Mouse (Mus musculus) erythroid progenitor cell, adult 5-6 weeks (primary cell): ENCODE results near the gene Gm11937. TPM values are rescaled to one million over a fixed set of nuclear protein-coding genes. Genes with fewer than 3 reads are reported as not detected.
"Not testable (repeated sequence)": the region's sequence is repeated elsewhere in the genome, so short reads cannot be mapped to it uniquely, and the experiment has no call there.

Experiments
- ATAC-seq: replicated peaks from 2 replicates; pipeline ENCODE4 v1.8.0; 2016; ENCODE audit warnings: moderate number of reproducible peaks, mild to moderate bottlenecking, moderate TSS enrichment, inconsistent platforms; ENCODE audit not compliant: poor library complexity, low FRiP score, severe bottlenecking
- total RNA-seq, 2 experiments: library from RNA; stranded (forward) in 1 of 2; stranded (reverse) in 1 of 2; fragments of 150-400 nt in 1 of 2; fragments of 186-747, 209-891 nt in 1 of 2; gene quantifications; 2 replicates each; pipeline versions ENCODE4 v1.2.3 to v1.2.4; 2015 to 2017; ENCODE audit warnings: low replicate concordance in 2 of 2

The Gm11937 gene
- not detected in 2 replicates for total RNA-seq (2015; ENCODE audit: low replicate concordance)
- not detected in 2 replicates for total RNA-seq (2017; ENCODE audit: low replicate concordance)

DNA sequence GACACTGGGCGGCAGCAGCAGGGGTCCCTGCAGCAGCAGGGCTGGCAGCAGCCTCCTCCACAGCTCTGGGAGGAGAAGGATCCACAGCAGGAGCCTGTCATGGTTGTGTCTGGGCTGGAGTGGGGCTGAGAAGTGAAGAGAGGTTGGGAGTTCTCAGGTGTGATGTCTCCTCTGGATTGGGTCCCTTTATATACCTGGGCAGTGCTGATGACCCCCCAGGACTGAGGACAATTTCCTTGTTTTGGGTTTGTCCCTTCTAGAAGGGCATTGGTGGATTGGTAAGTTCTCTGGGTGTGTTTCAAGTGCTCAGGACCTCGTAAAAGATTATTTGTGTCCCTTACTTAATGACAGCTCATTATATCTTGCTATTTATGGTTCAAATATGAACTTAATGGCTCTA, at the start of gene Gm11937:
Gm11937 (minus strand) TSS at position 101 of the 400 bp plus-strand sequence.
- not testable (repeated sequence) for ATAC-seq

DNA sequence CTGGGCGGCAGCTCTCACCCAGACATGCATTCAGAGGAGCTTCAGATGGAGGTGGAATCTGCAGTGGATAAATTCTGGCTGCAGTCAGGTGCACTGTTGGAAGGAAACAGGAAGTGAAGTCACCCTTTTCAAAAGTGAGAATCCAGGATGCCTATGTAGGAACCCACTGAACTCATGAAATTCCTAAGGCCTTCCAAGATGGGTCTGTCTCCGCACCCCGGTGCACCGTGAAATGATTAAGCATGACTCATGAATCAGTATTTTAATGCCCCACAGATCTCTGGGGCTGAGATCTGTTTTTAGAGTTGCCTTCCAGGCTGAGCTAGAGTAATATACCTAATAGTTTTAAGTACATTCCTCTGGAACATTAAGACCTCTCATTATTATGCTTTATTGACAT, 49.3 kb upstream of the Gm11937 start:
- no peak for ATAC-seq

DNA sequence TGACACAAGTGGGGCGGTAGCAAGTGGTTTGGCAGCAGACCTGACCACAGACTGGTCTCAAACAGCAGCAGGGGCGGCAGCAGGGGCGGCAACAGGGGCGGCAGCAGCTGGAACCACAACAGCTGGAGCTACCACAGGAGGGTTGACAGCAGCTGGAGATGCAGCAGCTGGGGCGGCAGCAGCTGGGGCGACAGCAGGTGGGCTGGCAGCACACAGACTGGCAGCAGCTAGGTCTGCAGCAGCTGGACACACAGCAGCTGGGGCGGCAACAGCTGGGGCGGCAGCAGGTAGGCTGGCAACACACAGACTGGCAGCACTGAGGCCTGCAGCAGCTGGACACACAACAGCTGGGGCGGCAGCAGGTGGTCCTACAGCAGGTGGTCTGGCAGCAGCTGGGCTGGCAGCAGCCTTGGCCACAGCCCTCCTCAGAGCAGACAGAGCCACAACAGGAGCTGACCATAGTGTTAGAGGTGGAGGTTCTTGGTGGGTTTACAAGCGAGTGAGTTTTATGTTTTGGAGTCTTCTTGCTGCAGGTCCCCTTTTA, 48.5 kb upstream of the Gm11937 start, which contains the start of gene Gm11563:
Gm11563 (minus strand) TSS at position 494 of the 544 bp plus-strand sequence.
- ATAC-seq, result not testable (repeated sequence)

- no peak for ATAC-seq
These were observed 47.1 kb upstream of the Gm11937 start for GRCm38 (mm10) chr11:99657051-99657450.

- no peak for ATAC-seq
These were observed 40.1 kb upstream of the Gm11937 start, which contains the start of gene Gm11555 for GRCm38 (mm10) chr11:99650136-99650535. Gm11555 (minus strand) TSS chr11:99650236.

GRCm38 (mm10) chr11:99646444-99646843, 36.5 kb upstream of the Gm11937 start:
- no peak for ATAC-seq

- no peak for ATAC-seq
These were observed 34.4 kb upstream of the Gm11937 start for GRCm38 (mm10) chr11:99644351-99644750.

GRCm38 (mm10) chr11:99643635-99644139, 33.7 kb upstream of the Gm11937 start, which contains the start of gene Krtap4-7:
Krtap4-7 (minus strand) TSS chr11:99644089.
- ATAC-seq, result not testable (repeated sequence)

- ATAC-seq, result no peak
These were observed 30.9 kb upstream of the Gm11937 start for GRCm38 (mm10) chr11:99640926-99641325.

DNA sequence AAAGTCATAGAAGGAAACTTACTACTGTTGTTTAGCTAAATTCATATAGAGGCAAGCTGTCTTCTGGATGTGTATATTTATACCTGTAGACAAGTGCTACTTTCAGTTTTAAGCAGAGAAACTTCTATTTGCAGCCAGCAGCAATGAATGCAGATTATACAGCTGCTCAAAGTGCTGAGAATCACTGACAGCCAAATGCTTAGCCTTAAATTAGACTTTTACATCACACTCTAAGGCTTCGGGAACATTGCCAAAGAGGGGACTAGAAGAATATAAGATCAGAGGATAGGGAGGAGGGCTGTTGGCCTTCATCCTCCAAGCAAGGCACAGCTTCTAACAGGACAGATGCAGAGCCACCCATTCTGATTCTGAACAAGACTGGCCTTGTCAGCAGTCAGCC, 27.1 kb upstream of the Gm11937 start:
- no peak for ATAC-seq

- no peak for ATAC-seq
These were observed 24.7 kb upstream of the Gm11937 start, which contains the start of gene Krtap4-2 for GRCm38 (mm10) chr11:99634653-99635134. Krtap4-2 (minus strand) TSS chr11:99635084.

DNA sequence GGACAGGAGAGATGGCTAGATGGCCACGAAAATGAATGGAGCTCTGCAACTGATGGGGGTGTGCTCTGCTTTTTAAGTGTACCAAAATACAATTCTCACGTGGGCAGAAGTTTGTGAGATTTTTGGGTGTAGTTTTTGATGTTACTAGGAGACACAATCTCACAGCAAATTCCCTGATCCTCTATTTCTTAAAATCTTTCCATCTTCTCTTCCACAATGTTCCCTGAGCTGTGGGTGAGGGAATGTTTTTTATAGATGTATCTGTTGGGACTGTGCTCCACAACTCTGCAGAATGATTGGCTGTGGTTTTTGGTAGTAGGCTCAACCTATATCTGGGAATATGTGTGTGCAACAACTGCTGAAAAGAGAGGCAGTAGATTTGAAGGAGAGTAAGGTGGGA, 23.3 kb upstream of the Gm11937 start:
- no peak for ATAC-seq

DNA sequence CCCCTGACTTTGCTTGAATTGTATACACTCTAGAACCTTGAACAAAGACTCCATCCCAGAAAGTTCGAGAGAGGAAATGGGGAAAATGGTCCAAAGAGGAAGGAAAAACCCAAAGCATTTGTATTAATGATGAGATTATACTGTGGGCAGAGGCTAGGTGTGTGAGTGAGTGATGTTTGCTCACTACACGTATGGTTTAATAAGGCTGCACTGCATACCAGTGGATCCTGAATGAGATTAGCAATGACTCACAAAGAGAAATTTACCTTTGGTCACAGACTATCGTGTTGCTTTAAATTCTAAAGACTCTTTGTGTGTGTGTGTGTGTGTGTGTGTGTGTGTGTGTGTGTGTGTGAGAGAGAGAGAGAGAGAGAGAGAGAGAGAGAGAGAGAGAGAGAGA, 20.9 kb upstream of the Gm11937 start:
- ATAC-seq, result no peak

DNA sequence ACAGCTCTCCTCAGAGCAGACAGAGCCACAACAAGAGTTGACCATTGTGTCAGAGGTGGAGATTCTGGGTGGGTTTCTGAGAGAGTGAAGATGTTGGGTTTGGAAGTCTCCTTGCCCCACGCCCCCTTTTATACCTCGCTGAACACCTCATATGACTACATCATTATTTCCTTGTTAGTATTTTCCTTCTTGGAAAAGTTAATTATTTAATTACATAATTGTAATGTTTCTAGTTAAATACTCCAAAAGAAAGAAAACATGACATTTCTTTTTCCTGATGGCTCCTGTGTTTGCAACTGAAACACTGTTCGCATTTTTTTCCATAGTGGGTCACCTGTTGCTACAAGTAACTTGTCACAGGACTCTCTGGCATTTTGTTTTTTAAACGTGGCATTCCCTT, 18.1 kb upstream of the Gm11937 start, which contains the start of gene Krtap4-1:
Krtap4-1 (minus strand) TSS at position 101 of the 400 bp plus-strand sequence.
- no peak for ATAC-seq

DNA sequence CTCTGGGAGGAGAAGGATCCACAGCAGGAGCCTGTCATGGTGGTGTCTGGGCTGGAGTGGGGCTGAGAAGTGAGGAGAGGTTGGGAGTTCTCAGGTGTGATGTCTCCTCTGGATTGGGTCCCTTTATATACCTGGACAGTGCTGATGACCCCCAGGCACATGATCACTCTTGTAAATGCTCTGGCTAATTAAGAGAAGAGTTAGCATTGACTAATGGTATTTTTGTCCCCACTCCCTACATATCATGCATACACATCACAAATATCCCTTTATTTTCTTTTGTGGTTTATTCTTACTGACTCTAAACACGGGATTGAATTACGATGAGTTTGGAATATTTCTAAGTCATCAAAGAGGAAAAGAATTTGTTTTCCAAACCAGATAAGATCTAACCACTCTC, 10.3 kb upstream of the Gm11937 start, which contains the start of gene Gm11562:
Gm11562 (minus strand) TSS at position 101 of the 400 bp plus-strand sequence.
- ATAC-seq, result no peak

DNA sequence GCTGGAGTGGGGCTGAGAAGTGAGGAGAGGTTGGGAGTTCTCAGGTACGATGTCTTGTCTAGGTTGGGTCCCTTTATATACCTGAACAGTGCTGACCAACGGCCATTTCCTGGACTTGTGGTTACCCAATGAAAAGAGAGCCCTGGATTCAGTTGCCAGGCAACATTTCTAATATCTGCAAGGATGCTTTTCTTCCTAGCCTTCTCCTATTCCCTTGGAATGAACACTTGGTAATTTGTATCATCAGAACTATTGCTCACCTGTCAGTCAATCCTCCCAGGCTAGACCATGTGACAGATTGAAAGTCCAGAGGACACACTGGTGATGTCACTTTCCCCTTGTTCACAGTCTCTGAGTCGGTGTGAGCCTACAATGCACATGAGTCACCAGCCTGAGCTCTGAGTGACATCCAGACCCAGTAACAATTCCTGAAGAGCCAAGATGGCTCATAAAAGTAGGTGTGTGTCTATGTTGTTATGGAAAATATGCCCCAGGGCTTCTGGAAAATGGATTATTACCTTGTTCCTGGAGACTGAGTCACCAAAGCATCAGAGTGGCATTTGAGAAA, 4.9 kb upstream of the Gm11937 start, which contains the start of gene Krtap2-4:
Krtap2-4 (minus strand) TSS at position 51 of the 568 bp plus-strand sequence.
- no peak for ATAC-seq

DNA sequence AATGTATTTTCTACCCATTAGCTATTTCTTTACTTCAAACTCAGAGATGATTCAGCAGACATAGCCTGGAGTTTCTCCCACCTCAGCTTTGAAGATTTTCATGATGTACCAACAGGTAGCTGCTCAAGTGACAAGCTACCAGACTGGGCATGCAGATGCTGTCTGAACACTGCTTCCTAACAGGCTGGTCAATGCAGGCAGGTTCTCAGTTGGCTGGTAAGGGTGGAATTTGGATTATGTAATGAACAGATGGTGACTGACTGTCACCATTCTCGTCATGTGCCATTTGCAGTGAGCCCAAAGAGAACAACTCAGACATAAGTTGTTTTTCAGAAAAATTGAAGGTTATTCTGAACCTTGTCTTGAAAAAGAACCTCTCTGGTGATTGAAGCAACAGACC, 863 bp downstream of the Gm11937 start:
- ATAC-seq, result no peak

DNA sequence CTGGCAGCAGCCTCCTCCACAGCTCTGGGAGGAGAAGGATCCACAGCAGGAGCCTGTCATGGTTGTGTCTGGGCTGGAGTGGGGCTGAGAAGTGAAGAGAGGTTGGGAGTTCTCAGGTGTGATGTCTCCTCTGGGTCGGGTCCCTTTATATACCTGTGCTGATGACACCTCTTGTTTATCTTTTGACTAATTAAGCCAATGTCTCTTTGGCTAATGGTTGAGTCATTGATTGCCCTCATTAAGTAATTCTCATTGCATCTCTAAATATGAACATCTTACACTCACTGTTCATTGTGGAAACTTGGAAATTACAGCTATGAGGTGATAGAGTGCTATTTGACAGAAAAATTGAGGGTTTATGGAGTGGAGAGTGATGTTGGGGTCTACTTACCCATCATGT, 6.8 kb downstream of the Gm11937 start, which contains the start of gene Gm11938:
Gm11938 (minus strand) TSS at position 101 of the 400 bp plus-strand sequence.
- not testable (repeated sequence) for ATAC-seq

- not testable (repeated sequence) for ATAC-seq
These were observed 12.2 kb downstream of the Gm11937 start, which contains the start of gene Krtap9-3 for GRCm38 (mm10) chr11:99597742-99598141. Krtap9-3 (minus strand) TSS chr11:99598105.

DNA sequence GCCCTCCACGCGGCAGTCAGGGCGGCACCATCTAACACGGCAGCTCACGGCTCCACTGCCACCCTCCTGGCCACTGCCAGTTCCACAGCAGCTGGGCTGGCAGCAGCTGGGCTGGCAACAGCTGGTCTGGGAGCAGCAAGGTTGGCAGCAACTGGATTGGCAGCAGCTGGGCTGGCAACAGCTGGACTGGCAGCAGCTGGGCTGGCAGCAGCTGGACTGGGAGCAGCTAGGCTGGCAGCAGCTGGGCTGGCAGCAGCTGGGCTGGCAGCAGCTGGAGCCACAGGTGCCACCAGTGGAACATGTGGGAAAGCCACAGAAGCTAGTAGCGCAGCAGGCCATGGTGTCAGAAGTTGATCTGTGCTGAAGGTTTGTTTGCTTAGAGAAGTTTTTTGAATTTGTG, 19.0 kb downstream of the Gm11937 start, which contains the start of gene Krtap1-3:
Krtap1-3 (minus strand) TSS at position 359 of the 400 bp plus-strand sequence.
- no peak for ATAC-seq
